Mouse (Mus musculus): Measurements from ENCODE around the gene Clgn. TPM values are rescaled to one million over a fixed set of nuclear protein-coding genes. Genes with fewer than 3 reads are reported as not detected.

Gene Clgn
- polyA plus RNA-seq, 1 experiment from 2014 or later, result 0.62 TPM

GRCm38 (mm10) chr8:83382850-83383249, 6.8 kb upstream of the Clgn start:
- DNase-seq (ENCODE audit: low spot score), result no peak
- no peak overlapping the region for H3K4me3 ChIP-seq (ENCODE audit: low read depth, low read length)
- H3K9ac ChIP-seq (ENCODE audit: low read depth, low read length), result no peak overlapping the region
- no peak overlapping the region for H3K4me2 ChIP-seq
- ATAC-seq (replicated peaks; ENCODE audit: low FRiP score), result no peak
- WGBS, result 13% methylated on average over 2 of the region's 2 CpGs
- no peaks in the 10 kb centered on the region for H3K36me3 ChIP-seq (ENCODE audit: control insufficient read depth, insufficient read depth, low read length)
- no peaks in the 10 kb centered on the region for H3K4me1 ChIP-seq (replicated peaks; ENCODE audit: control insufficient read depth, insufficient read depth, low read length)
- peaks cover 5% of the 10 kb centered on the region; the same call in 1 of the 2 replicates for H3K27me3 ChIP-seq (replicated peaks; ENCODE audit: control insufficient read depth, insufficient read depth, low read length)
- no peak overlapping the region for H3K27ac ChIP-seq (ENCODE audit: low read depth, low read length)
- no peaks in the 10 kb centered on the region for H3K9me3 ChIP-seq (ENCODE audit: control insufficient read depth, low read length)

DNA sequence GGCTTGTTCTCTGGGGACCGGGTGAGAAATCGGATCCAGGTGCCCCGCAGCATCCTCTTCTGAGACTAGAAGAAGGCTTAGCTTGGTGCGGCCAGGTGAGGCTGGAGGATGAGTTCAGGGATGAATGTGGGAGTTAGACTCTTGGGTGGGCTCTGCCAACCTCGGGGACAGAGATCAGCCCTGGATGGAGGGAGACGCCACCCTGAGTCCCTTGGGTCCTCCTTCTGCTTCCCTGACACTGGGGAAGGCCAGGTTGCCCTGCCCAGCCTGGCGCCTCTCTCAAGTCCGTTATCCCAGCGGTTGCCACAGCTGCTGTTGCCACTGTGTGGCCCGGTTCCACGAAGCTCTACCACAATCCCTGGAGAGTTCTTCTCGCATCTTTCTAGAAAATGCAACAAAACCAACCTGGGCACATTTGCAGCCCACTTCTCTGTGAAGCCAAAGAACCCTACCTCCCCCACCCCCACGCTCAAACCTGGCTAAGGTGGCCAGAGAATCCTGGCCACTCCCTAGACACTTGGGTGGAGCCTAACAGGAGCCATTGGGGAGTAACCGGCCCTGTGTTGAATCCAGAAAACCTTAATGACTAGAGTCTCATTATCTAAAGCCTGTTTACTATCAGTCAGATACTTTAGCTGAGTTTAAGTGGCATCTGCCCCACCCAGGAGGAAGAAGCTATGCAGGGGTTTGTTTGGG, 487 bp downstream of the Clgn start:
- no peak overlapping the region for H3K9ac ChIP-seq (ENCODE audit: low read depth, low read length)
- peaks cover 30% of the 10 kb centered on the region for H3K27me3 ChIP-seq (replicated peaks; ENCODE audit: control insufficient read depth, insufficient read depth, low read length)
- ATAC-seq (replicated peaks; ENCODE audit: low FRiP score) (no peak; the same call in 1 of the 2 replicates), DNase-seq (ENCODE audit: low spot score) (no peak)
- peak overlapping the region; percentile 64 for H3K4me2 ChIP-seq
- H3K36me3 ChIP-seq (ENCODE audit: control insufficient read depth, insufficient read depth, low read length), result no peaks in the 10 kb centered on the region
- H3K27ac ChIP-seq (ENCODE audit: low read depth, low read length), result no peak overlapping the region
- WGBS, result 17% methylated on average over 14 of the region's 14 CpGs
- H3K4me1 ChIP-seq (replicated peaks; ENCODE audit: control insufficient read depth, insufficient read depth, low read length), result no peaks in the 10 kb centered on the region; the same call in 1 of the 2 replicates
- no peaks in the 10 kb centered on the region for H3K9me3 ChIP-seq (ENCODE audit: control insufficient read depth, low read length)
- peak overlapping the region; percentile 47 for H3K4me3 ChIP-seq (ENCODE audit: low read depth, low read length)

- H3K36me3 ChIP-seq (ENCODE audit: control insufficient read depth, insufficient read depth, low read length), result no peaks in the 10 kb centered on the region
- no peak overlapping the region for H3K9ac ChIP-seq (ENCODE audit: low read depth, low read length)
- no peaks in the 10 kb centered on the region; the same call in 1 of the 2 replicates for H3K4me1 ChIP-seq (replicated peaks; ENCODE audit: control insufficient read depth, insufficient read depth, low read length)
- H3K27me3 ChIP-seq (replicated peaks; ENCODE audit: control insufficient read depth, insufficient read depth, low read length), result peaks cover 28% of the 10 kb centered on the region
- DNase-seq (ENCODE audit: low spot score) (no peak), ATAC-seq (replicated peaks; ENCODE audit: low FRiP score) (no peak)
- no peak overlapping the region for H3K27ac ChIP-seq (ENCODE audit: low read depth, low read length)
- H3K9me3 ChIP-seq (ENCODE audit: control insufficient read depth, low read length), result no peaks in the 10 kb centered on the region
- WGBS, result 69% methylated on average over 1 of the region's 1 CpGs
- H3K4me3 ChIP-seq (ENCODE audit: low read depth, low read length), result no peak overlapping the region
- no peak overlapping the region for H3K4me2 ChIP-seq
Observed at GRCm38 (mm10) chr8:83392521-83392920, 2.9 kb downstream of the Clgn start.

GRCm38 (mm10) chr8:83394325-83394724, 4.7 kb downstream of the Clgn start:
- Histone ChIP-seq H3K4me3 (ENCODE audit: low read depth, low read length) (no peak overlapping the region), H3K36me3 (ENCODE audit: control insufficient read depth, insufficient read depth, low read length) (no peaks in the 10 kb centered on the region), H3K27me3 (replicated peaks; ENCODE audit: control insufficient read depth, insufficient read depth, low read length) (peaks cover 12% of the 10 kb centered on the region), H3K9me3 (ENCODE audit: control insufficient read depth, low read length) (no peaks in the 10 kb centered on the region), H3K27ac (ENCODE audit: low read depth, low read length) (no peak overlapping the region), H3K4me1 (replicated peaks; ENCODE audit: control insufficient read depth, insufficient read depth, low read length) (no peaks in the 10 kb centered on the region; the same call in 1 of the 2 replicates), H3K9ac (ENCODE audit: low read depth, low read length) (no peak overlapping the region), H3K4me2 (no peak overlapping the region)
- ATAC-seq (replicated peaks; ENCODE audit: low FRiP score) (no peak), DNase-seq (ENCODE audit: low spot score) (no peak)
- WGBS, result 88% methylated on average over 5 of the region's 5 CpGs

DNA sequence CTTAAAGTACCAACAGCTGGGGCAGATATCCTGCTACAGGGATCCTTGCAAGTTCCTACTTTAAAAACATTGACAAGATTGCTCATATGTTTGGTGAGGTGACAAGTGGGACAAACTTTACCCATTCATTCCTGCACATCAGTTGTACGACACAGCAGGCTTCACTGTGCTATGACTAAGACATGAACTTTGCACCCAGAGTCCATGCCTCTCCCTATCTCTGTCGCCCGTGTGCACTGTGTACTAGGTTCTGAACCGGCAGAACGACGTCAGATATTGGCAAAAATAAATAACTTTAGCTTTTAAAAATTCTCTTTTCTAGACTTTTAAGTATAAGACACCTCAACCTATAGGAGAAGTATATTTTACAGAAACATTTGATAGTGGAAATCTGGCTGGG, 7.0 kb downstream of the Clgn start:
- 79% methylated on average over 6 of the region's 6 CpGs for WGBS
- Histone ChIP-seq H3K4me3 (ENCODE audit: low read depth, low read length) (no peak overlapping the region), H3K4me2 (no peak overlapping the region), H3K27me3 (replicated peaks; ENCODE audit: control insufficient read depth, insufficient read depth, low read length) (no peaks in the 10 kb centered on the region), H3K4me1 (replicated peaks; ENCODE audit: control insufficient read depth, insufficient read depth, low read length) (no peaks in the 10 kb centered on the region), H3K9ac (ENCODE audit: low read depth, low read length) (no peak overlapping the region), H3K27ac (ENCODE audit: low read depth, low read length) (no peak overlapping the region), H3K36me3 (ENCODE audit: control insufficient read depth, insufficient read depth, low read length) (no peaks in the 10 kb centered on the region), H3K9me3 (ENCODE audit: control insufficient read depth, low read length) (no peaks in the 10 kb centered on the region)
- ATAC-seq (replicated peaks; ENCODE audit: low FRiP score) (no peak), DNase-seq (ENCODE audit: low spot score) (no peak)

DNA sequence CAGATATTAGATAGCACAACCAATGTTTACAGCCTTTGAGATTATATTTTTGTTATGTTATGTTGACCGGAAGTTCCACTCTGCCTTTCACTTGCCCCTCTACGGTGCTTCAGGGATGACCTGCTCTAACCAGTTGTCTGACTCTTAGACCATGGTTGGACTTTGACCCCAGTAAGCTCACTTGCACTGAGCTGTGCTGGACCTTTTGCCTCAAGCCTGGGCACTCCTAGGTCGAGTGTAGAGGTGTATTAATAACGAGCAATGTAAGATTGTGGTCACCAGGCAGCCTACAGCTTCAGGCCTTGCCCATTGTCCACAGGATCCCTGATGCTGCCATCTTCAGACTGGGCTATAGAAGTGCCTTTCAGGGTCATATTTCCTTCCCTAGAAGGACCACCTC, 8.1 kb downstream of the Clgn start:
- Histone ChIP-seq H3K4me3 (ENCODE audit: low read depth, low read length) (no peak overlapping the region), H3K27ac (ENCODE audit: low read depth, low read length) (no peak overlapping the region), H3K4me2 (no peak overlapping the region), H3K4me1 (replicated peaks; ENCODE audit: control insufficient read depth, insufficient read depth, low read length) (no peaks in the 10 kb centered on the region), H3K36me3 (ENCODE audit: control insufficient read depth, insufficient read depth, low read length) (no peaks in the 10 kb centered on the region), H3K9me3 (ENCODE audit: control insufficient read depth, low read length) (no peaks in the 10 kb centered on the region), H3K27me3 (replicated peaks; ENCODE audit: control insufficient read depth, insufficient read depth, low read length) (no peaks in the 10 kb centered on the region), H3K9ac (ENCODE audit: low read depth, low read length) (no peak overlapping the region)
- WGBS, result 71% methylated on average over 4 of the region's 4 CpGs
- no peak for DNase-seq (ENCODE audit: low spot score)
- no peak for ATAC-seq (replicated peaks; ENCODE audit: low FRiP score)

DNA sequence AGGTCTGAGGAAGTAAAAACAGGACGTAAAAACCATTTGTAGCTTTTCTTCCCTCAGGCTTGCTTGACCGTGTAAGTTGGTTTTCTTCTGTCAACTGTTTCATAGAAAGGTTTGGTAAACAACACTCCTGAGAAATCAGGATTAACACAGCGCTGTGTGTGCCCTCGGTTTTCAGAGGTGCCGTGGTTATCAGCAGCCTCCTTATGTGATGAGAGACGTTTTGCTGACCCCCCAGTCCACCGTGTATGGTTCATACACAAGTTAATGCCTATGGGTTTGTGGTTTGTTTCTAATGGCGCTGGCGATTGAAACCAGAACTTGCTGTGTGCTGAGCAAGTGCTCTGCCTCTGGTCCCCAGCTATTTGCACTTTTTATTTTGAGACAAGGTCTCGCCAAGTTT, 15.9 kb downstream of the Clgn start:
- Histone ChIP-seq H3K9me3 (ENCODE audit: control insufficient read depth, low read length) (no peaks in the 10 kb centered on the region), H3K4me3 (ENCODE audit: low read depth, low read length) (no peak overlapping the region), H3K9ac (ENCODE audit: low read depth, low read length) (no peak overlapping the region), H3K4me2 (peak overlapping the region; percentile 26; the same call in 1 of the 2 replicates), H3K27ac (ENCODE audit: low read depth, low read length) (no peak overlapping the region), H3K4me1 (replicated peaks; ENCODE audit: control insufficient read depth, insufficient read depth, low read length) (no peaks in the 10 kb centered on the region), H3K27me3 (replicated peaks; ENCODE audit: control insufficient read depth, insufficient read depth, low read length) (no peaks in the 10 kb centered on the region), H3K36me3 (ENCODE audit: control insufficient read depth, insufficient read depth, low read length) (no peaks in the 10 kb centered on the region)
- DNase-seq (ENCODE audit: low spot score) (no peak), ATAC-seq (replicated peaks; ENCODE audit: low FRiP score) (peak; percentile 83)
- WGBS, result 46% methylated on average over 10 of the region's 10 CpGs

GRCm38 (mm10) chr8:83406836-83407235, 17.2 kb downstream of the Clgn start:
- no peak for DNase-seq (ENCODE audit: low spot score)
- peak; percentile 35; the same call in 1 of the 2 replicates for ATAC-seq (replicated peaks; ENCODE audit: low FRiP score)

DNA sequence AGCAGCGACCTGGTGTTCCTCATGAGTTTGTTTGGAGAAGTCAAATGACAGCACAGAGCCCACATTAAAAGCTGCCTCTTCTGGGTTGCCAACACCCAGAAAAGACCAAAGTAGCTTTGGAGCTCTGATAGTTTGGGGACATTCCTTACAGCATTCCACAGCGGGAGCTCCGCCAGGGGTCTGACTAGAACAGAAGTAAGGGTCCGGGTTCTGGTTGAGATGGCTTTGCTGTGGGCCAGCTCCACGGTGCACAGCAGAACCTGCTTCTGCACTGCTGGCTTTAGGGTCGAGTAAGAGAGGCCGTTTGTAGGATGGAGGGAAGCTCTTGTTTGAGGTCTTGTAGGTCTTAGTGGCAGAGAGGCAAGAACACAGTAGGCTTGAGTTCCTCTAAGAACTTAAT, 18.8 kb downstream of the Clgn start:
- Histone ChIP-seq H3K27ac (ENCODE audit: low read depth, low read length) (no peak overlapping the region), H3K27me3 (replicated peaks; ENCODE audit: control insufficient read depth, insufficient read depth, low read length) (no peaks in the 10 kb centered on the region), H3K36me3 (ENCODE audit: control insufficient read depth, insufficient read depth, low read length) (no peaks in the 10 kb centered on the region), H3K4me1 (replicated peaks; ENCODE audit: control insufficient read depth, insufficient read depth, low read length) (no peaks in the 10 kb centered on the region), H3K4me3 (ENCODE audit: low read depth, low read length) (no peak overlapping the region), H3K9ac (ENCODE audit: low read depth, low read length) (no peak overlapping the region), H3K9me3 (ENCODE audit: control insufficient read depth, low read length) (no peaks in the 10 kb centered on the region), H3K4me2 (no peak overlapping the region)
- ATAC-seq (replicated peaks; ENCODE audit: low FRiP score) (no peak), DNase-seq (ENCODE audit: low spot score) (no peak)
- WGBS, result 75% methylated on average over 7 of the region's 7 CpGs

More at GRCm38 (mm10) chr8:83406836-83407235, 17.2 kb downstream of the Clgn start:
- H3K27ac ChIP-seq (ENCODE audit: low read depth, low read length), result no peak overlapping the region
- H3K4me3 ChIP-seq (ENCODE audit: low read depth, low read length), result no peak overlapping the region
- no peaks in the 10 kb centered on the region for H3K4me1 ChIP-seq (replicated peaks; ENCODE audit: control insufficient read depth, insufficient read depth, low read length)
- H3K4me2 ChIP-seq, result no peak overlapping the region
- no peaks in the 10 kb centered on the region for H3K9me3 ChIP-seq (ENCODE audit: control insufficient read depth, low read length)
- WGBS, result 39% methylated on average over 6 of the region's 6 CpGs
- H3K27me3 ChIP-seq (replicated peaks; ENCODE audit: control insufficient read depth, insufficient read depth, low read length), result no peaks in the 10 kb centered on the region
- H3K36me3 ChIP-seq (ENCODE audit: control insufficient read depth, insufficient read depth, low read length), result no peaks in the 10 kb centered on the region
- H3K9ac ChIP-seq (ENCODE audit: low read depth, low read length), result no peak overlapping the region
